Mouse (Mus musculus) gastrocnemius, postnatal 4 days (tissue): ENCODE results near the gene Tut1. TPM values are rescaled to one million over a fixed set of nuclear protein-coding genes. Genes with fewer than 3 reads are reported as not detected.
A peak's percentile ranks its signal among the peaks of the same experiment; 100 is the strongest.
"Not testable (repeated sequence)": the region's sequence is repeated elsewhere in the genome, so short reads cannot be mapped to it uniquely, and the experiment has no call there.

Experiments
- DNase-seq, 2 experiments: peaks; one replicate each; pipeline ENCODE4 v3.0.0; 2021 to 2022; ENCODE audit warnings: low spot score in 2 of 2, mixed read lengths in 2 of 2
- total RNA-seq, 2 experiments: library from RNA; stranded (reverse); gene quantifications; 2 replicates each; pipeline ENCODE4 v1.2.3; 2021

Tut1 gene
- total RNA-seq, 2 experiments from 2014 or later, result 12.7 to 14.9 TPM

DNA sequence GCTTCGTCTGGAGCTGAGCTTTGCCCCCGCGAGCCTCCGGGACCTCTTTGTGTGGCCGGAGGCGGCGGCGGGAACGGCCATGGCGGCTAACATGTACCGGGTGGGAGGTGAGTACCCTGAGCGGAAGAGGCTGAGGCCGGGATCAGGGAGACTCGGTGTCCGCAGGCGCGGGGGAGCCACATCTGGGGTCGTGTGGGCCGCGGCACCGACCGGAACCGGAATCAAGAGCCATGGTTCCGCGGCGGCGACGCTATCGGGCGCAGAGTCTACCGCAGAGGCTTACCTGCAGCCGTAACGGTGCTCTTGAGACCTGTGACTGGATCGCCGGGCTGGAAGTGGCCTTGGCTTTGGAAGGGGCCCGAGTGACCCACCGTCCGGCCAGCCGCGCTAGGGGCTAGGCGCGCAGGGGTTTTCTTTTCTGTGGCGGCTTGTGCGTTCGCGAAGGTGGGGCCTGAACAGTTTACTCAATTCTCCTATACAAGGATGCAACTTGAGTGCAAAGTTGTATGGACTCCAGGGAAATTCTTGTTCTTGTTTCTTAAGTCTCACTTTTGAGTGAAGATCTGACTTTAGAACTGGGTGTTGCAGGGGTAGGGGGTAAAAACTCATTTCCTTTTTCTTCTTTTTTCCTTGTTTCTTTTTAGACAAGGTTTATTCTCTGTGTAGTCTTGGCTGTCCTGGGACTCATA, 11.2 kb upstream of the Tut1 start:
- no peak for DNase-seq

DNA sequence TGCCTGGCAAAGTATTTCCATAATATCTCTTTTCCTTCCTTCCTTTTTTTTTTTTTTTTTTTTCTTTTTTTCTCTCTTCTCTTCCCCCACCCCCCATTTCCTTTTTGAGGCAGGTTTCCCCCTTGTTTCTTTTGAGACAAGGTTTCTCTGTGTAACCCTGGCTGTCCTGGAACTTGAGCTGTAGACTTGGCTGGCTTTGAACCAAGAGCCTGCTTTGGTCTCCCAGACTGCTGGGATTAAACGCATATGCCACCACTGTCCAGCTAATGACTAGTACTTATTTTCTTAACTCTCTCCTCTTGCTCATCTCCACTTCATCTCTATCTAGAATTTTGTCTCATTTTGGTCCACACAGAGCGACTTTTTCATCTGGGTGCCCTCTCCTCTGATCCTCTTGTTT, 10.6 kb upstream of the Tut1 start:
- no peak for DNase-seq

DNA sequence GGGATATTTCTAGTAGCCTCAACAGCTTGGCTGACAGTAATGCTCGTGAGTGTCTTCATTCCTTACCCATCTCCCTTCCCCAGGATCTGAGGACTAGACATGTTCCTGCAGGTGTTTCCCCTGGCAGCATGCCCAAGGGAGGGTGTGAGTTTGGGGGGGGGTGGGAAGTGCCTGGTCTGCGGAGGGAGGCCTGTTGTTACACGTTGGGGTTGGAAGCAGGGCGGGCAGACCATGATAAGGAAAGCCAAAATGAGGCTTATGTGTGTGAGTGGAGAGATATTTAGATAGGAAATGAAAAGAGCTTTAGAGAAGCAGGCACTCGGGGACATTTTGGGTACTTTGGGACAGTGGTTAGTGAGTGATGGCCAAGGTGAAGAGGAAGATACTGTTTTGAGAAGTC, 9.6 kb upstream of the Tut1 start:
- DNase-seq, result no peak

DNA sequence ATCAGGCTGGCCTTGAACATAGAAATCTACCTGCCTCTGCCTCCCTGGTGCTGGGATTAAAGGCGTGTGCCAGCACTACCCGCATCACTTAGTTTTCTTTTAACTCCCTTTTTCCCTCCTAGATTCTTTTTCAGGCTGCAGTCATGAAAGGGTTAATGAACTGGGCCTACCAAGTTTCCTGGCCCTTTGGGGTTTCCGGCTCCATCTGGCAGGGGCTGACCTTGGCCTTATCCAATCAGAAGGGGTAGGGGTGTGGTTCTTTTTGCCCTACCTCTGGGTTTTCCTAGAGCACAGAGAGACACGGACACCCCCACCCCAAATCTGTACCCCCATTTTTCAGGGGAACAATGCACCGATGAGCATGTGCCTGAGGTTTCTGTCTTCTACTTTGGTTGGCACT, 8.9 kb upstream of the Tut1 start:
- DNase-seq, result peak in 1 of 2 experiments; percentile 85

DNA sequence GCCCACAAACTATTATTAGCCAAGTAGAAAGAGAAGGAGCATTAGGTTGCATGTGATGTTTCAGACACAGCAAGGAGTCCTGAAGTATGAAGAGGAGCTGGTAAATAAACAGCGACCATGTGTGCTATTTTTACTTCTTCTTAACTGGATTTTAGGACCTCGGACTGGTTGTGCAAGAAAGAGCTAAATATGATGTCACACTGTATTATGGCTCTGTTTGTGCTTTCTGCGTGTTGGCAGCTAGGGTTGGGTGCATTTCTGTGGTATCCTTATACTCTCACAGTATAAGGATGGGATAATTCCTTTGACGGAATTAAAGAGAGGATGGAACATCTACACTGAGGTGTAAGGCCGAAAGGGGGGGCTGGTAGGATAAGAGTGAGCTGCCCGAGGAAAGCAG, 8.4 kb upstream of the Tut1 start:
- no peak for DNase-seq

DNA sequence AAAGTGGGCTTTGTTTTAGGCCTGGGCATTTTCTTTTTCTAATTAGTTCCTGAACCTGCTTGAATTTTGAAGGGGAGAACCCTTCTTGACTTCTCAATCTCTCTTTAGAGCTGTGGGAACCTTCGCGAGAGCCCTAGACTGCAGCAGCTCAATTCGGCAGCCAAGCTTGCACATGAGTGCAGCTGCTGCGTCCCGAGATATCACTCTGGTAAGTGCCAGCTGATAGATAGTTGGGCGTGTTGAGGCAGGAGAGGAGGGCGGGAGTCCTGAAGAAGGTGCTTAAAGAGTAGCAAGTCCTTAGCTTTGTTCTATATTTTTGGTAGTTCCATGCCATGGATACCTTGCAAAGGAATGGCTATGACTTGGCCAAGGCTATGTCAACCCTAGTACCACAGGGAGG, 6.7 kb upstream of the Tut1 start:
- DNase-seq, result no peak

DNA sequence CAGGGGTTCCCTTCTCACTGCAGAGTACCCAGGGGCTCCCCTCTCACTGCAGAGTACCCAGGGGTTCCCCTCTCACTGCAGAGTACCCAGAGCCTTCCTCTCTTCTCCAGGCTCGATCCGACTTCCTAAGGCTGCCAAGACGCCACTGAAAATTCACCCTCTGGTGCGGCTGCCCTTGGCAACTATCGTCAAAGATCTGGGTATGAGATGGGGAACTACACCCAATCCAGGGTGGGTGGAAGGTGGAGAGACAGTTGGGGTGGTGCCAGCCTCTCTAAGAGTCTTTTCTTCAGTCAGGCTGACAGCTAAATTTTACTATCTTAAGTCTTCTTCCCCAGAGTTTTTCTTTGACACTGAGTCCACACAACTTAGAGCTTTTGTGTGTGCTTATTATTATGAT, 3.5 kb upstream of the Tut1 start:
- no peak for DNase-seq

DNA sequence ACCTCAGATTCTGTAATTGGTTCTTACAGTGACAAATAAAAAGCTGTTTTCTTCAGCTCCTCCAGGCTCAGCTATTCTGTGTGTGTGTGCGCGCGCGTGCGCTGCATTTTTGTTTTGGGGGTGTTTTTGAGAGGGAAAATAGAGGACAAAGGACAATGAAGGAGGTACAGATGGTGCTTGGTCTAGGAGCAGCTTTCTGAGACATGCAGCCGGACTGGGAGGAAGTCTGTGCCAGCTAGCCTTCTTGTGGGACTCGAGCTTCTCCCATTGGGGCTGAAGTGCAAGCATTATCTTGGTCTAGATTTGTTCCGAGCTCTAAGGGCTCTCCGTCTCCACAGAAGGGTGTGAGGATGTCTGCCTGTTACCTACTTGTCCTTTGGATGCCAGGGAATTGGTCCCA, 1.4 kb upstream of the Tut1 start:
- DNase-seq, result no peak

DNA sequence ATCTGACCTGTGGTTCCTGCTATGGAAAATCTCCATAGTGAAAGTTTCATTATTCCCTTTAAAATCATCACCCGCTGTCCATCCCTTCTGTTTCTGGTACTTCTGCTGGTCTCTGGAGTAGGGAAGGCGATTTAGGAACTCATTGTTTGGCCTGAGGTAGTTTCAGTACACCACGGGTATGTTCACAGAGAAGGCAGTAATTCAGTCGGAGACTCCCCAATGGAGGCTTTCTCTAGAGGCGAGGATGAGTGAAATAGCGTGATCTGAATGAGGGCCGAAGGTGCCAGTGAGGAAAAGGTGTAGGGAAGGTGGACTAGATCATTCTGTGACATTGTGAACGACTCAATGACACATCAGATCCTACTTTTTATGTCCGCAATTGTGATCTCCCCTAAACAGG, 524 bp downstream of the Tut1 start:
- DNase-seq, result no peak

DNA sequence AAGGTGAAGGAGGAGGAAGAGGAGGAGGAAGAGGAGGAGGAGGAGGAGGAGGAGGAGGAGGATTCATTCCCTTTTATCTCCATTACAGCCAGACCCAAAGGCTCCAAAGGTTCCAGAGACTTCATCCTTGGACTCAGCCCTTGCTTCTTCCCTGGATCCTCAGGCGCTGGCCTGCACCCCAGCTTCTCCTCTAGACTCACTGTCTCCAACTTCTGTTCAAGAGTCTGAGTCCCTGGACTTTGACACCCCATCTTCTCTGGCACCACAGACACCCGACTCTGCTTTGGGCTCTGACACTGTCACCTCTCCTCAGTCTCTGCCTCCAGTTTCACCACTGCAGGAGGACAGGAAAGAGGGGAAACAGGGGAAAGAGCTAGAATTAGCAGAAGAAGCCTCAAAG, 8.6 kb downstream of the Tut1 start:
- no peak for DNase-seq

DNA sequence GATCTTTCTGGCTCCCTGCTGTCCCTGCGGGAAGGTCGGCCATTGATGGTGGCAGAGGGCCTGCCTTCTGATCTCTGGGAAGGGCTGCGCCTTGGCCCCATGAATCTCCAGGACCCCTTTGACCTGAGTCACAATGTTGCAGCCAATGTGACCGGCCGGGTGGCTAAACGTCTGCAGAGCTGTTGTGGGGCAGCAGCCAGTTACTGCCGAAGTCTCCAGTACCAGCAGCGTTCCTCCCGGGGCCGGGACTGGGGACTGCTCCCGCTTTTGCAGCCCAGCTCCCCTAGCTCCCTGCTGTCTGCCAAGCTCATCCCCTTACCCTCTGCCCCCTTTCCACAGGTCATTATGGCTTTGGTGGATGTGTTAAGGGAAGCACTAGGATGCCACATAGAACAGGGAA, 11.4 kb downstream of the Tut1 start:
- DNase-seq, result no peak

DNA sequence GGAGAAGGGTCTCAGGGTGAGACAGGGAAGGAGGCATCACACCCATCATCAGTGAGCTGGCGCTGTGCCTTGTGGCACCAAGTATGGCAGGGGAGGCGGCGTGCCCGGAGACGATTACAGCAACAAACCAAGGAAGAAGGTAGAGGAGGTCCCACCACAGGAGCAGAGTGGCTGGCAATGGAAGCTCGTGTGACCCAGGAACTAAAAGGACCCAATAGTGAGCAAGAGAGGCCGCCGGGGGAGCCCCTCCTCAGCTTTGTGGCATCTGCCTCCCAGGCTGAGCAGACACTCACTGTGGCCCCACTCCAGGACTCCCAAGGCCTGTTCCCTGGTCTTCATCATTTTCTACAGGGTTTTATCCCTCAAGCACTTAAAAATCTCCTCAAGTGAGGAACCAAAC, 12.1 kb downstream of the Tut1 start:
- no peak for DNase-seq

DNA sequence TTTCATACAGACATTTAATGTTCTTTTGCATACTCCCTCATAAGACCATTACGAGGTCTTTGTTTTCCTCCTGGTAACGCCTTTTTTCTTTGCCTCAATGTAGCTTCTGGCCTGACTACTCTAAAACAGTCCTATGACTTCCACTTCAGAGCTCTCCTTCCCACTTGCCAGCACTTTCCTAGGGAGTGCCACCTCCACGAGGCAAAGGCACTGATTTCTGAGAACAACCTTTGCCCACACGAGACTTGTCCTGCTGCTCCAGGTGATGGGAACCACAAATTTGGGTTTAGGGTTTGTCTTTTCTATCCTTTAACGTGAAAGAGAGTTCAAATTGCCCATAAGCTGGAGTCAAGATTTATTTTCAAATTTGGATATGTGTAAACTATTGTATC, 12.5 kb downstream of the Tut1 start:
- DNase-seq, result no peak

DNA sequence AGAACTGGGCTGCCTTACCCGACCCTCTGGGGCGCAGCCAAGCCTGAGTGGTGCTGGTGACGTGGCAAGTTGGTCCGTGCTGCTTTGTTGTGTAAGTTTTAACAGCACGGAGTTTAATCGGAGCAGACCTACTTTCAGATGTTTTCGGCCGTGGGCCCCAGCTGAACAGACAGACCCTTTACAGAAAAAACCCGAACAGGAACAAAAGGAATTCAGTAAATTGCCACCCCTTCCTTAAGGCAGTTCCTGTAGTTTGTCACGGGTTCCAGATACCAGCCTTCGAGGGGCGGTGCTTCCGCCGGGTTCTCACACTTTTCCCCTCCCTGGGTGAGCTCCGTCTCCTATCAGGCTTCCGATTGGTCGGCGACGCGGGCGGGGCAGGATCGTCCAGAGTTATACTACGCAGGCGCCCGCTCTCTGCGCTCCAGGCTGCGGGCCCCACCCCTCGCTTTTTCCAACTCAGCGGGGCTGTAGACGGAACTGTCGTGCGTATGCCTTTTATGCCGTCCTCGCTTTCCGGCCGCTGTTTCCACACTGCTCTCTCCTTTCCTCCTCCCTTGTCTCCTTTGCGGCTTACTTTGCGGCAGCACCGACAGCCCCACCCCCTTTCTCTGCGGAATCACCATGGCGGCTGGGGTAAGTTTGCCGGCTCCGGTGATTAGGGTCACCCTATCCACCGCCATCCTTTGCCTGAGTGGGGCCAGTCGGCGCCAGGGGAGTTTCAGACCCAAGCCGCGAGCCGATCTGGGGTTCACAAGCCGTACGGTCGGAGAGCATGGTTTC, 13.1 kb downstream of the Tut1 start, which contains the start of gene Eef1g:
Gene Eef1g (plus strand): TSS at position 452 of the 783 bp plus-strand sequence.
- peak; percentile 92 to 99 for DNase-seq

DNA sequence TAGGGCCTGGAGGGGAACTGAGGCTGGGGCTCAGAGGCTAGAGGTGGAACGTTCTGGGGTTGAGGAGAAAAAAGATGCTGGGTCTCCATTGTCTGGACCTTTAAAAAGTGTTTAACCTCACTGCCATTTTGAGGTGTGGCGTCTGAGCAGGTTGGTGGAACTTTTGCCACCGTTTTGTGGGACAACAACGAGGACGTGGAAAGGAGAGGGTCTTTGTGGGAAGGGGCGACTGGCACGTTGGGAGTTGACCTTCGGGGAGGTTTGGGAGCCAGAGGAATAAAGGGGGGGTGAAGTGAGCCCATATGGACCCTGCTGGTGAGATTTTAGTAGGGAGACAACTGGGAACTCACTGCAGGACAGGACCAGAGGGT, 13.7 kb downstream of the Tut1 start:
- DNase-seq, result no peak

DNA sequence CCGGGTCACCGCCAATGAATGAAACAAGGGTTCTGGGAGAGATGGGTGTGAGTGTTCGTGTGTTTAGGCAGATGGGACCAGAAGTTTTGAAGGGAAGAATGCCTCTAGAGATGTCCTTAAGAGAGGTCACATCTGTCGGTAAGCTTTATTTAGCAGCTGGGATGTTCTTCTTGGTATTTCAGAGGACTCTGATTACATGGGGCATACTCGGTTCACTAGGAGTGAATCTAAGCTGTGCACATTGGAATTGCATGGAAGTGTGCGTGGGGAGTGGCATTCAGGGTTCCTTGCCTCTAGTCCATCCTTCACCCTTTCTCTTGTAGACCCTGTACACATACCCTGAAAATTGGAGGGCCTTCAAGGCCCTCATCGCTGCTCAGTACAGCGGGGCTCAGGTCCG, 14.2 kb downstream of the Tut1 start:
- no peak for DNase-seq

DNA sequence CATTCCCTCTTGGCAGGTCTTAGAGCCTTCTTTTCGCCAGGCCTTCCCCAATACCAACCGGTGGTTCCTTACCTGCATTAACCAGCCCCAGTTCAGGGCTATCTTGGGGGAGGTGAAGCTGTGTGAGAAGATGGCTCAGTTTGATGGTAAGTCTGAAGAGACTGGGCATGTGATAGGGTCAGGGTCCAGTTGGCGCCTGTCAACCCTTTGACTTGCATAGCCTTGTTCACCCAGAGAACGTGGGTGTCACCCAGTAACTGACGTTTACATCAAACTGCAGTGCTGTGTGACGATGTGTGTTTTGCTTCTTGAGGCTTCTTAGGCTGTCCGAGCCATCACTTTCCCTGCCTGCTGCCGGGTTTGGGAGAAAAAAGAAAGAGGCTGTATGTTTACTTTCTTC, 18.8 kb downstream of the Tut1 start:
- not testable (repeated sequence) for DNase-seq

DNA sequence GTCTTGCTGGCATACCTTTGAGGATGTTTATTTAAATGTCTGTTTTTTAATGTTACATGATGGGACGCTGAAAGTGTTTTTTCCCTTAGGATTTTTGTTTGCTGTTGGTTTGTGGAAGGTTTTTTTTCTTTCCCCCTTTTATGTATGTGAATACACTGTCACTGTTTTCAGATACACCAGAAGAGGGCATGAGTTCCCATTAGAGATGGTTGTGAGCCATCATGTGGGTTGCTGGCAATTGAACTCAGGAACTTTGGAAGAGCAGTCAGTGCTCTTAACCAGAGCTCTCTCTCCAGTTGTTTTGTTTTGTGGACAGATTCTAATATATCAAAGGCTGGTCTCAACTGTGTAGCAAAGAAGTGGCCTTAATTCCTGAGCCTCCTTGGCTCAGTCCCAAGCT, 21.0 kb downstream of the Tut1 start:
- DNase-seq, result no peak

DNA sequence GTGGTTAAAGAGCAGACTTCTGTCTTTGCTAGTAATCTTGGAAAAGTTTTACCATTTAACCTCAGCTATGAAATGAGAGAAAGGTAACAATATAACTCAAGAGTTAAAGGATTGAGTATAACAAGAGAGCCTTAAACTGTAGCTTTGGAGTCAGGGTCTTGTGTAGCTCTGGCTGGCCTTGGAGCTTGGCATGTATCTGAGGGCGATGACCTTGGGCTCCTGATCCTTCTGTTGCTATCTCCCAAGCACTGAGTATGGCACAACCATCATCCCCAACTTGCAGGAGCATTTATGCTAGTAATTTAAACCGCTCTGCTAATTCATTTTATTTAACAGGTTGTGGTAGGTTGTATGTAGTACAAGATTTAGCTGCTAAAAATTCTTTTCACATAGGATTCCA, 21.8 kb downstream of the Tut1 start:
- DNase-seq, result no peak

DNA sequence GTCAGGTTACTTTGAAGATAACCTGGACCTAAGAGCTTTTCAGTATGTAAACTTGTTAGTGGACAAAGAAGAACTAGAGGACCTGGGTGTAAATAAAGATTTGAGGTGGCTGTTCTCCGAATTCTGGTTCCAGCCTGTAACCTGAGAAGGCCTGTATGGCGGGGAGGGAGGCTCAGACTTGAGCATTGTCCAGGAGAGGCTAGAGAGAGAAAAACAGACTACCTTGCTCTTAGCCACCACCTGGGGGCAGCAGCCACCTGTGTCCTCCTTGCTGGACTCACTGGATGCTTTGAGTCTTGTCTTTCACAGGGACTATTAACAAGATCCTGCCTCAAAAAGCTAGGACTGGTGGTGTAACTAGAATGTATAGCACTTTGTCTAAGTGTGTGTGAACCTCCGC, 22.9 kb downstream of the Tut1 start:
- DNase-seq, result peak in 1 of 2 experiments; percentile 54

DNA sequence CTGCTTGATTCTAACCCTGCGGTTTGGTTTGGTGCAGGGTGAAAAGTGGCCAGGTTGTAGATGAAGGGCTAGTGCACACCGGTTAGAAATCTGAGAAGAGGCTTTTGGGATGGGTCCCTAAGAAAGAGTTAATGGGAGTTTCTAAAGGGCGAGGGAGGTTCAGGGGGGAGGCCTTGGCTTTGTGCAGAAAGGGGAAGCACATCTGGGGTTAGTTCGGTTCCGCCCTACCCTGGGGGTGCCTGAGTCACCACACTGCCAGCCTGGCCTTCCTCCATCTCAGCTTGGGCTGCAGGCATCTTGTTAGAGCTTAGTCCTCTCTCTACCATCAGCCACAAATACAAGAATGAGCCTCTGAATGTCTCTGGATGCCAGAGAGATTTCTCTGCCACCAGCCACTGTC, 27.1 kb downstream of the Tut1 start:
- no peak for DNase-seq

DNA sequence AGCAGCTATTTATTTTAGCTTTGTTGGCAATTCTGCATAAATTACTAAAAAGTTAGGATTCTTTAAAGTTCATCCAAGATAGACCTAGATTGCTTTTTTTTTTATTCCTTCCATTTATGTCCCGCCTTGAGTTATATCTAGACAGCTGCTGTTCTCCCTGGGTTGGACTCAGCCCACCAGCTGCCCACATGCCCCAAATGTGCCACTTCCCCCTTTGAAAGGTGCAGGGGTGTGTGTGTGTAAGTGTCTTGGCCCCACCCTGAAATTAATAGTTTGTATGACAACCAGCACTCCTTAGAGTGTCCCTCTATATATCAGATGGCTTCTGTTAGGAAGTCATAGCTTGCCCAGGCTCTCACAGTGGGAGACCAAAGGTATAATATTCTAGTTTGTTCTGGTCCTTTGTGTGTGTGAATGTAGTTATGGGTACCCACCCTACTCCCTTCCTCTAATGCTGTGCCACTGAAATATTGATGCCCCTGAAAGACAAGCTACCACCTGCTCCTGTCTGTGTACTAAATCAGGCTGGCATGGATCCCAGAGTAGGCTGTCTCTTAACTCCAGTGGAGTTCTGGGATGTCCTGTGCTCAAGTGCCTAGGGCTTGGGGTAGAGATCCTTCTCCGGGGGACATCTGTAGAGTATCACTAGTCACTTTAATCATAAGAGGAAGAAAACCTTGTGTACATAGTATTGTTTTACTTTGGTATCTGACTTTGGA, 28.0 kb downstream of the Tut1 start:
- DNase-seq, result peak in 1 of 2 experiments; percentile 68
